Mouse (Mus musculus) liver, adult 2 months (tissue): ENCODE measurements around the gene BC017158.

Source experiments
- CTCF ChIP-seq: fragments of 200-500 bp; IDR thresholded peaks from 2 replicates; pipeline ENCODE4 v1.5.1; 2011; ENCODE audit warnings: low read depth, low read length, control low read depth
- POLR2A ChIP-seq: fragments of 200-500 bp; IDR thresholded peaks from 2 replicates; pipeline ENCODE4 v1.6.1; 2011; ENCODE audit warnings: low read length, control low read depth; ENCODE audit not compliant: insufficient read depth; ENCODE audit errors: extremely low read depth

DNA sequence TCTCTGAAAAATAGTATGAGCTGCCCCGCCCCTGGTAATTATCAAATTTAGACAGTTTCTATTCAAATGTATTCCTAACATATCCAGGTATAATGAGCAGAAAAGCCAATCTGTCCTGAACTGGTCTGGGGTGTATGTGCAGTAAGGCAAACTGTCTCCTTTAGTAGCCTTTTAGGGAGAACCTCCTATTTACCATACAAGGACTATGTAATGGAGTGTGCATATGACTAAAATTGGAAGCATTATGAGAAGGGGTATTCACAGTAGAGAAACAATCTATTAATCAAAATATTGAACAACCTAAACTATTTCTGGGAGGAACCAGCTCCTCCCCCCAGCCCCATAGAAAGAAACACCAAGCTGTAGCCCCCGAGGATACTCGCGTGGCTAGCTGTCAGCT lies 18.2 kb downstream of the BC017158 start:
- TF ChIP-seq CTCF = no peak
- TF ChIP-seq POLR2A = no peak
